Mouse (Mus musculus) adrenal gland, postnatal 0 days (tissue): Measurements from ENCODE around the gene Arl4a. TPM values are rescaled to one million over a fixed set of nuclear protein-coding genes. Genes with fewer than 3 reads are reported as not detected.

Experiments used
- polyA plus RNA-seq: library from polyadenylated mRNA; unstranded; fragments of >200 nt; fragmentation: Nextera tagmentation; extraction: Ambion mirVana; gene quantifications from 2 replicates; pipeline ENCODE4 v1.2.1, GENCODE M21; 2015

The Arl4a gene
- 62.1 and 78.4 TPM in 2 replicates for polyA plus RNA-seq

DNA sequence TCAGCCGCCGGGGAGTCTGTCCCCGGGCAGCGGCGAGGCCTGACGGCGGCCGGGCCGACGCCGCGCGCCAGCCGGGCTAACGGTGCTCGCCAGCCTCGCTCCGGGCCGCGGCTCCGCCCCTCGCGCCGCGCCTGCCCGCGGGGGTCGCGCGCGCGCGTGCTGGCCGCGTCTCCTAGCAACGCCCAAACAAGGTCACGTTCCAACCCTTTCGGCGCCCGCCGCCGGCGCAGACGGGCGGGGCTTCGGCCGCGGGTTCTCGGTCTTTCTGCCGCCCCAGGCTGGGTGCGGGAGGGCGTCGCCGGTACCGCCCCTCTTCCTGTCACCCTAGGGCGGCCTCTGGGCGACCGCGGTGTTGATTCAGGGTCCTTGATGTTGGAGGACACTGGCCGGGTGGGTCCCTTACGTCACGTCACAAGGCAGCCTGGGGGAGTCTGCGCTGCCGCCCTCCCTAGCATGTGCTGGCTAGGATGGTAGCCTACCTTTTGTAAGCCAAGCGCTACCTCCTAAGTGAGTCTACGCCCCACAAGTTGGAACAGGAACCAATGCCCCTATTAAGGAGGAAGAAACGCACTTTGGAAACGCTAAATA lies at the start of gene Arl4a:
TSS of gene Arl4a (minus strand) at position 150 of the 588 bp plus-strand sequence.

Other genes with a start within 250 kb of the Arl4a start
- 0.82 and 0.92 TPM in 2 replicates for gene Scin, start 96.2 kb upstream of the Arl4a start, polyA plus RNA-seq
- not detected in 2 replicates for gene Lsmem1, start 161.5 kb upstream of the Arl4a start, polyA plus RNA-seq
- 141 and 180 TPM in 2 replicates for gene Ifrd1, start 210.5 kb upstream of the Arl4a start, polyA plus RNA-seq